Mouse (Mus musculus) C2C12 (cell line): ENCODE data around the gene Ddo.

Source experiments
- CTCF ChIP-seq: IDR thresholded peaks from one replicate; pipeline ENCODE4 v1.5.1; 2011; ENCODE audit not compliant: control insufficient read depth, insufficient read depth, insufficient read length
- USF1 ChIP-seq: IDR thresholded peaks from one replicate; pipeline ENCODE4 v1.6.1; 2011; ENCODE audit warnings: low read depth, mild to moderate bottlenecking, control low read depth, moderate library complexity

- TF ChIP-seq CTCF (no peak), USF1 (no peak)
These were observed 83.3 kb downstream of the Ddo start for GRCm38 (mm10) chr10:40713018-40713608.
